Mouse (Mus musculus) bone marrow macrophage, adult 2 months (primary cell): ENCODE data around the gene Ube2n.

ENCODE experiments used
- CTCF ChIP-seq: IDR thresholded peaks from 2 replicates; pipeline ENCODE4 v1.5.1; 2012; ENCODE audit warnings: low read depth, mild to moderate bottlenecking, low read length, moderate library complexity
- POLR2A ChIP-seq: IDR thresholded peaks from 2 replicates; pipeline ENCODE4 v1.6.1; 2012; ENCODE audit warnings: mild to moderate bottlenecking, low read depth, low read length, borderline replicate concordance

DNA sequence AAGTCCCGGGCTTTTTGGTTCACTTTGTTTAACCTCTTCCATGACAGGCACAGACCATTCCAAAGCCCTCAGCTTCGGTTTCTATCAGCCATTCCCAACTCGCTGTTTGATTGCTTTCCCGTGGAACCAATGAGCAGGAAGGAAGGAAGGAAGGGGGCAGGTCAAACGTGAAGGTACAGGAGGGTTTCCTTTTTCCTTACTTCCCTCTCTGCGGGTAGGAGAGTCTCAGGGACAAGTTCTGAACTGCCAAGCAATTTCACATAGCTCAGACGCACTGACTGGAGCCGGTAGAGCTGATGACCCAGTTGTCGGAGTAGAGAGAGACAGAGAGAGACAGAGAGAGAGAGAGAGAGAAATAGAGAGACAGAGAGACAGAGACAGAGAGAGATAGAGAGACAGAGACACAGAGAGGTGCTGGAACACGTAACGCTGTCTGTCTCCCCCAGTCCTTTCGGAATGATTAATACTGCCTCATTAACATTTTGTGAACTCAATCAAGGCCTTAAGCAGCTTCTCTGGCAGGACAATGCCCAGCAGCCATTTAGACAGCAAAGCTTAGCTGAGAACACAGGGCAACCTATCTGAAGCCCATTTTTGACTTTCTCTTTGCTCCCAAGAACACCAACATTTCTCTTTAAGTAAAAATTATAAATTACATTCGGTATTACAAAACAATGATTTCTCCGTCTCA, 62.1 kb downstream of the Ube2n start:
- TF ChIP-seq CTCF (no peak), POLR2A (no peak)
